Mouse (Mus musculus) fat pad, adult 2 months (tissue): ENCODE data around the gene Spp2.
"Not testable (repeated sequence)": the region's sequence is repeated elsewhere in the genome, so short reads cannot be mapped to it uniquely, and the experiment has no call there.

Source experiments
- DNase-seq: peaks from one replicate; pipeline ENCODE4 v3.0.0-alpha.2; 2011; ENCODE audit warnings: low read depth, low spot score; ENCODE audit errors: extremely low read depth

Gene Spp2

DNA sequence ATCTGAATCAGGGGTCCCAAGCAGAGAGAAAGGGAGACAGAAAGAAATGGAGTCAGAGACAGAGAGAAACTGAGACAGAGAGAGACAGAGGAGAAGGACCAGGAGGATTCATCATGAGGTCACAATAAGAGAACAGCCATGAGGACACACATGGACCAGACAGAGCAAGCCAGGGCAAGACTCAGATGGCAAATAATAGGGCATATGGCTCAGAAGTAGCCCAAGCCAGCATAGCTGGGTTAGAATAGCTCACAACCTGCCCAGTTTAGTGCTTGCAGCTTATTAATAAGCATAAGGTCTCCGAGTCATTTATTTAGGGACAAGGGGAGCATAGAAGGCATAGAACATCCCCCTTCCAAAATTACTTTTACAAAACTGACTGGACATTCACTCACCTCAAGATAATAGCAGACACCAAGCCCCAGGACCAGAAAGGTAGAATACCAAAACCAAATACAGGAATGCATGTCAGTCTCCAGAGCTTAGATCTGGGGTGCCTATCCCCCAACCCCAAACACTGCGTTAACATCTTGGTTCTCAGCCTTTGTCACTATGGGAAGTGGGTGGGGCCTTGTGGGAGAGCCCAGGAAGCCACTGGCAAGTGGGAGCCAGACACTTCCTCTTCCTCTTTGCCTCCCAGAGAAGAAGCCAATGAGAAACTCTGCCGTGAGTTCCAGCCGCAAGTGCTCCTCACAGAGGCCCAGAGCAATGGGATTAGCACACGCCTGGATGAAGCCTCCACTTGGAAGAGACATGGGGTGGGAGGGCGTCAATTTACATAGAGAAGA lies 26.5 kb downstream of the Spp2 start:
- DNase-seq: no peak

DNA sequence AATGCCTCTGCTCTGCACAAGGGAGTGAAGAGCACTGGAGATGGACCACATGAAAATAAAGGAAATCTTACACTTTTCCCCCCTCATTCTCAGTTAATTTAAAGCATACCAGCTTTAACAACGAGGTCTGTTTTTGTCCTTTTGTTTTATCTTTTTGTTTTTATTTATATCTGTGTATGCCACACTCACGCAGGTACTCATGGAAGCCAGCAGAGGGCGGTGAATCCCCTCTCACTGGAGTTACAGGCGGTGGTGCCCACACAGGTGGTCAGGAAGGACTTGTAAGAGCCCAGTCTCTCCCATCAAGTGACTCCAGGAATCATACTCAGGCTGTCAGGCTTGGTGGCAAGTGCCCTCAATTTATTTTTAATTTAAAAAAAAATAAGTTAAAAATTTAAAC lies 27.3 kb downstream of the Spp2 start:
- DNase-seq: no peak

DNA sequence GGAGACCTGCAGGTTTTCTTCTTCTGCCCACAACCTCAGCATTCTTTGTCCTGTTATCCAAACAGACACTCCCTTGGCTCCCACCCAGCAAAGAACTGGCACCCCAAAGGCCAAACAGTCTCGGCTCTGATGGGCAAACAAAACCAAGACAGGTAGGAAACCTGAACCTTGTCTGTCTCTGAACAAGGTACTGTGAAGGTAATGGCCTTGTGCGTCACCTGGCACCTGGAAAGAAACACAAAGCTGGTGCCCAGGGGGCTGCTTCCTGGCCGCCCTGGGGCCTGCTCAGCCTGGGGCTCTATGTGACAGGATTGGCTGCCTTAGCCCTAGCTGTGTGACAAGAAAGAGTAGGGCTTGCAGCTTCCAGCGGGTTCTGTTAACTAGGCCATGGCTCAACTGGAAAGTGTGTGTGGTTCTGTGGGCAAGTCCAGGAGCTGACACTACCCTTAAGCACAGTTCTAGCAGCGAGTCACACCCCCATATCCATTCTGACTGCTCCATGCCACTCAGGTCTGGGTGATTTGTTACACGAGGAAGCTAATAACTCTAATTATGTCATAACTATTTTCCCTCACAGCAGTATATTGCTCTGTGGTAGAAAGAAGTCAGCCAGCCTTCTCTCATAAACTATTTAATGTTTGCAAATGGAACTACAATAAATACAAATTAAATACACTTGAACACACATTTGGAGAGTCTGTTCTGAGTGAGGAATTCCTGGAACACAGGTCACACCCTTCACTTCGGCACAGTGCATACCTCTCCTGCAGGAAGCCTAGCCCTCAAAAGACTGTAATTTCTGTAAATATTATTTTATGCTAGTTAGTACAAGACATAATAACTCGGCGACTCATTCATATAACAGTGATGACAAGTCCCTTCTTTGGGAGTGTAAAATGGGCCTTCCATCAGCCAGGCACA lies 30.7 kb downstream of the Spp2 start:
- DNase-seq: no peak

DNA sequence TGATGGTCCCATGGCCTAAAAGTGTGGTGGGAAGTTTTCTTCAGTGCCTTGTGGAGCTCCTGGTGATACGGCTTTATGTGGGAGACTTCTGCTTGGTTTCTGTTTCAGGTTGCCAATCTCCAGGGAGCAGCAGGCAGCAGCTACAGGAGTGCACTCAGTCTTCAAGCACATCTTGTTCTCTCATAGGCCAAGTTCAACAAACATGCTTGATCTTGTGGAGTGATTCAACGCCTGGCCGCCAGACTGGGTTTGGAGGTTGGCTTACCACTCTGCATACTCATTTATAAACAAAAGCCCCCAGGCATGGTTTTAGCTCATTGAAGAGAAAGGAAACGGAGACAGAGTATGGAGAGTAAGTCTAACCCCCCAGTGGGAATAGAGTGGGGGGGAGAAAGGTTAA lies 36.6 kb downstream of the Spp2 start:
- peak; percentile 68 for DNase-seq

DNA sequence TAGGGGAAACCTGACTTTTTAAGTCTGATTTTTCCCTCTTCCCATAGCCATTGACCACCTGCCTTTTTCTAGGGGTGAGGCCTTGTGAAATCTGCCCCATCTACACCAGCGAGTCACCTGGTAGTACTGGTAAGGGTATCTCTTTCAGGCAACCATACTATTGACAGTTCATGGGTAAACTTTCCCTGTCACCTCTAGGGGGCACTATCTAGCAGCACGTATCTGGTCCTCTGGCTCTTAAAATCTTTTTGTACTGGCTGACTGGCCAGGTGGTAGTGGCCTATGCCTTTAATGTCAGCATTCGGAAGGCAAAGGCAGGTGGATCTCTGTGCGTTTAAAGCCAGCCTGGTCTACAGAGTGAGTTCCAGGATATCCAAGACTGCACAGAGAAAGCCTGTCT lies 38.6 kb downstream of the Spp2 start:
- no peak for DNase-seq

DNA sequence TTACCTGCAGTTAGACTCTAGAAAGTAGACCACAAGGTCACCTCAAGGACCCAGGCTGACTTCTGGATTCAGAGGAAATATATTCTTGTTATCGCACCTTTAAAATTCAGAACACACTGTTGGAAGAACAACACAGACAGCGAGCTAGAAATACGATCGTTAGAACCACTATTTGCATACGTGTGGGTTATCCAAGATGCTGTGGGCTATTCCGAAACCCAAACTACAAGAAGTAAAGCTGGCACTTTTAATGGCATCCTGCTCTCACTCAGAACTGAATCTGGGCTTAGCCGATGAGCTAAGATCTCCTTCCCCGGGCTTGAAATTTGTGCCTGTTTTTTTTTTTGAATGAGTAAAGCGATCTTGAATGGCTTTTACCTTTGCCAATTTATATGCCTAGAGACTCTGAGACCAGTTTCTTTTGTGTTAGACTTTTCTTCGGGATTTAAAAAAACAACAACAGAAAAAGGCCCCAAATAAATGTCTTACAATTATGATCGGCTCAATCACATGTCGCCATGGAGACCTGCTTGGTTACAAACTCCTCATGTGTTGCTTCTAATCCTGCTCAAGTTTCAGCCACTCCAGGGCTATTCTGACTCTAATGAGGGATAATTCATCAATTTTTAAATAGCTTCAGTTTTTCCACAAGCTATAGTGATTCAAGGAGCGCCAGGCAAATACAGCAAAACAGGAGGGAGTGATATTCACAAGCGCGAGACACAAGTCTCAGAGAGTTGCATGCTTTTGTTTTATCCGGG lies 39.7 kb downstream of the Spp2 start:
- DNase-seq: no peak

DNA sequence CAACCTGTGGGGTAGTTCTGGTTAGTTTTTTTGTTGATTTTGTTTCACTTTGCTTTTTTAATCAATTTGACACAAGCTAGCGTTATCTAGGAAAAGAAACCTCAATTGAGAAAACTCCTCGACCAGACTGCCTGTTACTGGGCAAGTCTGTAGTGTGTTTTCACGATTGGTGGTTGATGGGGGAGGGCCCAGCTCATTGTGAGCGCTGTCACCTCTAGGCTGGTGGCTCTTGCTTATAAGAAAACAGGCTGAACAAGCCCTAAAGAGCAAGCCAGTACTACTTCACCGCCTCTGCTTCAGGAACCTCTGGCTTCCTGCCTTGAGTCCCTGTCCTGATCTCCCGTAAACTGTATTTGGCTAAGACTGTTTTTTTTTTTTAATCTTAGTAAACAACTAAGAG lies 40.7 kb downstream of the Spp2 start:
- DNase-seq: peak; percentile 56

DNA sequence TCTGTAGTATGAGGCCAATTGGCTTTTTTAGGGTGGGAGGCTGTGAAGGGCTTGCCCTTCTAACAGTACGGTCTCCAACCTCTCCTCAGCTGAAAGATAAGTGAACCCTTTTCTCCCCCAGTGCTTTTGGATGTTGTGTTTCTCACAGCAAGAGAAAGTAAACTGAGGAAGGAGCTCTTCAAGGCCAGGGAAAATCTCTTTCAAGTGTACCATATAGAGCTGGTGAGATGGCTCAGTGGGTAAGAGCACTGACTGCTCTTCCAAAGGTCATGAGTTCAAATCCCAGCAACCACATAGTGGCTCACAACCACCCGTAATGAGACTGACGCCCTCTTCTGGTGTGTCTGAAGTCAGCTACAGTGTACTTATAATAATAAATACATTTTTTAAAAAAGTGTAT lies 41.3 kb downstream of the Spp2 start:
- DNase-seq: not testable (repeated sequence)

DNA sequence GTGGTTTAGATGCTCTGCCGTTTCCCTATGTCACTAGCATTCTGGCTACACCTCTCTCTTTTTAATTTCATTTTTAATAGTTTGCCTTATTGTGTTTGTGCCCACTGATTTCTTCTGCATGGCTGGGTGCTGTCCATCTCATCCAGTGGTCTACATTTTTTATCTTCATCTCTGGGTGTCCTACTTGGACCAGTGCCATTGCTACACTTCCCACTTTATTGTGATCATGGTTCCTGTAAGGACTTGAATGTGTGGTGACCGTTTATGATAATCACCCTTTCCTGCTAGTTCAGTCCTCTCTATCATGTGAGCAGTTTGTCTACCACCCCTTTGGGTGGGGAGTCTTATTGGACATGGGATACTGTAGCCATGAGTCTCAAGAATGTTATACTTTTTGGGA lies 43.0 kb downstream of the Spp2 start:
- no peak for DNase-seq

DNA sequence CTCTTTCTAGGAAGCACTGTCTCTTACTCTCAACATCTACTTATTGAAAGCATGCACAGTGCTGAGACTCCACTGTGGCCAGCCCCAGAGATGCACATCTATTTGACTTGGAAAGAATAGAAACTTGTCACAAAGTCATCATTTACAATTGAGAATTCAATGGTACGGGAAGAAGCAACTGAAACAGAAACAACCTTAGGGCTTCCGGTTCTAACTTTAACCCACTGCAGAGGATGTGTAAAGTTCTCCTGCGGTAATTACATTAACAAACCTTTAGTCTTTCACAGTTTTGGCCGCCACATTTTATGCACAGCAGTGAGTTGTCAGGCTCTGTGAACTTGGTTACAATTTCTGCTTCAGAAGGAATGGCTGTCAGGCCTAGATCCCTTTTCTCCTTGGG lies 43.9 kb downstream of the Spp2 start:
- no peak for DNase-seq

DNA sequence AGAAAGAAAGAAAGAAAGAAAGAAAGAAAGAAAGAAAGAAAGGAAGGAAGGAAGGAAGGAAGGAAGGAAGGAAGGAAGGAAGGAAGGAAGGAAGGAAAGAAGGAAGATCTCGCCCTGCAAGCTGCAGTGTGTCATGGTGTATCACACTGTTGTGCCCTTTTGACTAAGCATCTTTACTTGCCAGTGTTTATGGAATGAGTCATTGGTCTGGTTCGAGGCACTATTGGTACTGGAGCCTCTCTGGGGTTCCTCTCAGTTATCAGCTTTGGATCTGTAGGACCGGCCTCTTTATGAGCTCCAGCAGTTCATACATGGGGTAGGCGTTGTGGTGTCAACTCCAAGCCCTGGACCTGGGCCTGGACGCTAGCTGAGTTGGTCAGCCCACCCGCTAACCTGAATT lies 45.4 kb downstream of the Spp2 start:
- DNase-seq: no peak

DNA sequence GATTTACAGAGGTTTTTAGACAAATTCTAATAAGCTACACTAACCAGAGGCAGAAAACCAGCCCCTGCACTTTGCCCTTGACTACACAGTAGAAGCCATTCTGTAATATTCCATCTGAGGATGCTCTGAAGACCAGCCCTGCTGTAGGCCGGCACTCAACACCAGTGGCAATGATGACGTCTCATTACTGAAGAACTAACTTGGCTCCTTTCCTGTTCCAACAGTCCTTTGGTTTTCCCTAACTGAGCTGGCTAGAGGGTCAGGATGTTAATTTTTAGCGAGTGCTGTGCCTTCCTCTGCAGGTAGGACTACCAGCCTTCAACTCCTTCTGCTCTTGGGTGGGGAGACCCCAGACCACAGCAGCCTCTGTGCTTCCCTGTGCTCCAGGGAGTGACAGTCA lies 47.9 kb downstream of the Spp2 start:
- DNase-seq: no peak

DNA sequence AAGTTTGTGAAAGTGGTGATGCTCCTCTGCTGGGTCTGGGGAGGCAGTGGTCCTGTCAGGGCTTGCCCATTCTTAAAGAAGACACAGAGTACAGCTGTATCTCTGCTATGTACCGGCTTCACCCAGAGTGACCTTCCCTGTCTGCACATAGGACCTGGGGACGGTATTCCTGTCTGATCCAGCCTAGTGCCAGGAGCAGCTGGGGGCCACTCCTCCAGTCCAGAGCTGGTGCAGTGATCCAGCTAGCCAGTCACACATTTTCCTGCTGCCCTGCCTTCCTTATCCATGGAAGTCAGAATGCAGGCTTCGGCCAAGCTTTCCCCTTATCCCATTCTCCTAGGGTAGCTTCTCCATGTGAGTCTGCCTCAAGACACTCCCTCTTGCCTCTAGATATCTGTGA lies 49.0 kb downstream of the Spp2 start:
- DNase-seq: no peak

DNA sequence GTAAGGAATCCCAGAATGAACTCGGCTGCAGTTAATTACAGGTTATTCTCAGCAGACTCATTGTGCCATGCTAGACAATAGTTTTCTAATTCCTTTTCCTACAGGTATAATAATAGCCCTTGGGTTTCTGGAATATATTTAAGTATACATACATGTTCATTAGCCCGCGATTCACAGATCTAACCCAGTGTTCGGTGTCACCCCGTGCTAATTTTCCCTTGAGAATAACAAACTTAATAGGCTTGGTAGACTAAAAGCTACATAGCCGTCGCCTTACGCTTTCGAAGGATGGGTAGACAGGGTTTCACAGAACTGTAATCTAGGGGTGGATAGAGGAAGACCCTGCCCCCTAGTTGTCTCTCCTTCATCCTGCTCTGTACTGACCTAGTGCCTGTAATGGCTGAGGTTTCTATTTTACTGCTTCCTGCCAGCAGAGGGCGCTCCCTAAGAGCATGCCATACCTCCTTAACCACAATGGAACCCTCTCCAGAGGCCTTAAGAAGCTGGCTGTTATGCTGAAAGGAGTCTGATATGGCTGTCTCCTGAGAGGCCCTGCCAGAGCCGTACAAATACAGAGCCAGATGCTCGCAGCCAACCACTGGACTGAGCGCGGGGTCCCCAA lies 49.8 kb downstream of the Spp2 start:
- DNase-seq: no peak

DNA sequence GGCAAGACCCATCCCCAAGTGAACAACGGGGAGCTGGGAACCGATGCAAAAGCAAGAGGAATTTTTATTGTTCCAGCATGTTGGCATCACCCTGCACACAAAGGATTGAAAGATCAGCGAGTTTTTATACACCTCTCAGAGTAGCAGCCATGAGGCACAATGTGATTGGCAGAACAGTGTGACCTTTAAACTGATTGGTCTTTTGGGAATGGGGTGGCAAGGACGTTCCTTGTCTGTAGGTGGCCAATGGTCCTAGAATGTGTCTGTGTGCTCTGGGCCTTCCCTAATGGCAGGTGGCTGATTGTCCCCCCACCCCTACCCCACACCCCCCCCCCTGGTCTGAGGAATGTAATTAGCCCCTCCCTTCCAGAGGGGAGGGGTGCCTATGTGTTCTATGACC lies 52.4 kb downstream of the Spp2 start:
- DNase-seq: no peak

DNA sequence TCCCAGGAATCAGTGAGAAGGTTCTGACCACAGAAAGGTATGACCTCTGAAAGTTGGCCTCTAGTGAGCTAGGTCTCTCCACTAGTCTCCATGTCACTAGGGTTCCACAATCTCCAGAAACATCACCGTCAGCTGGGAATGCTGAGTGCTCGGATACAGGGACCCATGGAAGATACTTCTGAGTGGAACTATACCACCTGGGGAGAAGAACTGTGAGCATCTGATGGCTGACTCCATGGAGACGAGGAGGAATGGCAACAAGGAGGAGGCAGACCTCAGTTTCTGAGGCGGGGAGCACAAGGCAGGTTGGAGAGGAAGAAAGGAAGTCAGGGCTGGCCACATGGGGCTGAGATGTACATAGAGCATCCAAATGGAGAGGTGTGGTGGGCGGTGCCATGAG lies 52.9 kb downstream of the Spp2 start:
- DNase-seq: no peak

DNA sequence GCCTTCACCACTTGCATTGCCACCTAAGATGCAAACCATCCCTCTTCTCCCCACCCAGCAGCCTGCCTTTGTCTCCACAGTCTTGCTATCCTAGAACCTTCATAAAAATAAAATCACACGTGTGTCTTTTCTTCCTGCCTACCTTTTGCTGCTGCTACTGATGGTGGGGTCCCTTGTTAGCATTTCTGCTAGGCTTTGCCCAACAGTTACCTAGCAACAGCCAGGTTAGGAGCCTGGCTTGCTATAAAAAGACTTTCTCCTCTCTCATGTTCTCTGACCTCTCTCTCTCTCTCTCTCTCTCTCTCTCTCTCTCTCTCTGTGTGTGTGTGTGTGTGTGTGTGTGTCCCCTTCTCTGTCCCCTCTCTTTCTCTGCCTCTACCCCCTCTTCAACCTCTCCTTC lies 54.3 kb downstream of the Spp2 start:
- DNase-seq: no peak

DNA sequence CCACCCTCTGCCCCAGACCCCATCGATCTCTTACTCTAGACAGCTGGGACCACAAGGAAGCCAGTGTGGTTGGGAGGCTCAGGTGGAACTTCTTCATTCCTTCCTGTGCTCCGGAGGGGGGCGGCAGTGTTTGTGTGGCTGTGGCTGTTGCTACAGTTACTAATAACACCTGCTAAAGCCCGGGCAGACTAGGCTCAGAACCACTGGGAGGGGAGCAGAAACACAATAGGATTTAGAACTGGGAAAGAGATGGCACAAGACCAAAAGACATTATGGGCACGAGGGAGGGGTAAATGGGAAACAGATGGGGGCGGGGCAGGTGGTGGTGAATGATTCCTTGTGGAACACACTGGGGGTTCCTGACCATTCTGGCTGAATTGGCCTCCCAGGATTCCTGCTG lies 55.7 kb downstream of the Spp2 start:
- no peak for DNase-seq

DNA sequence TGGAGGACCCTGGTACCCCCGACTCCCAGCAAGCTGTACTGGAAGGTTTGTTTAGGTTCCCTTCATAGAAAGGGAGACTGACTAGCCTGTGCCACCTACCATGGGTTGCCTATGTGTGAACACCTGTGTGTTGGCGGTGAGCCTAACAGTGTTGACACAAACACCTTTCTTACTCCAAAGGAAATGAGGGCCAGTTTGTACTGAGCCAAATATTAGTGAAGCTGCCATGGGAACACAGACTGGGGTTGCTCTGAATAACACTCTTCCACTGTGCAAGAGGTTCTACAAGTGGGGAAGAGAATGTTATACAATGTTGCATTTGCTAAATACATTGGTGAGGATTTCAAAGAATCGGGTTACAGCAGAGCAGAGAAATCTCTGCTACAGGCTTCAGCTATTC lies 56.5 kb downstream of the Spp2 start:
- DNase-seq: no peak

DNA sequence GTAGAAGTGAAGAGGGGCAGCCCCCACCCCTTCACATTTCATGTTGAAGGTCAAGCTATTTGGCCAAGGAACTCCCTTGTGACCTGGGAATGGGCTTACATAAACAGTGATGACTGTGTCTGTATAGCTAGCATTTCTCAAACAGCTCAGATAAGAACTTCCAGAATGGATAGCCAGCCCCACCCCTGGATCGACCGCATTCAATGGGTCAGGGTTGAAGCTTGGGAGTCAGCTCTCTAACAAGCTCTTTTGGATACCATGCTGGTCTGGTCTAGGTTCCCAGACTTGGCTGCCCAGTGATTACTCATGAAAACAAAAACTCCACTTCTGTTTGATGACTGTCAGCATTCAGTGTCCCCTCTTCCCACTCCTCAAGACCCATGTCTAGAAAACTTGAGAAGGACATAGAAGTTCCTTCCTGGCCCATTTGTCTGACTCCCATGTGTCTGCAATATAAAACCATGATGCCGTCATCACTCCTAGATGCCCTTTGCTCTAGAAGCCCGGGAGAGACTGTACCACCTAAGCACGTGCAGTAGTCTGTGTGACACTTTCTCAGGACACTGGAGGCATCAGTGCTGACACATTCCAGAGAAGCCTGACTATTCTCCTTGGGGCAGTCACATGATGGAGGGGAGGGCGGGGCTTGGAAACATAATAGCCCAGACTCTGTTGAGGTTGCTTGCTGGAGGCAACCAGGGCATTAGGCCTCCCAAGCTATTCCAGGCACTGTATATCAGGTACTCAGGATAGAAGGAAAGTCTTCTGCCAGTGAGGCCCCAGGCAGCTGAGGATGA lies 57.5 kb downstream of the Spp2 start:
- DNase-seq: no peak
